ENCODE assay signal across 15 mouse cellular contexts in the genomic region with DNA sequence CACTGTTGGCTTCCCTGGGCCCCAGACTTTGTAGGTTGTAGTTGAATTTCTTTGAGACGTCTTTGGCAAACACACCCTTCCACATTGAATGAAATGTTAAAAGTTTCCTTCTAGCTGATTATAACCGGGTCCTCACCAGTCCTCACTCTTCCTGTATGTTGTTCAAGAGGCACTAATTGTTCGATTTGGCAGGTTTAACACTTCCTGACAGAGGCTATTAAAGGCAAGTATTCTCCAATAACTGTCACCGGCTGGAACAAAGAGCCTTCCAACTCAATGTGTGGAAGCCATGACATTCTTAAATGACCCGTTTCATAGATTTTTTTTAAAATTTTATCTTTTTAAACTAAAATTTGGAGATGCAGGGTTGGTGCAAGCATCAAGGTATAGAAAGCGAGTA.
"Had no signal": no experiment of that assay in that cellular context is flagged by ENCODE, and none has a peak within 500 bp of the region (broad histone marks: within the 10 kb centered on the region; RNA-seq: fewer than 3 reads in every experiment).

No protein-coding gene starts in this region.

- H3K9ac ChIP-seq: limb, embryonic 12.5 days; liver, embryonic 13.5 days; liver, postnatal 0 days; lung, embryonic 15.5 days; midbrain, embryonic 12.5 days; neural tube, embryonic 13.5 days had no signal

- H3K4me3 ChIP-seq: layer of hippocampus, adult 2 months; left cerebral cortex, adult 2 months; limb, embryonic 12.5 days; liver, embryonic 13.5 days; lung, embryonic 15.5 days; midbrain, embryonic 12.5 days; neural tube, embryonic 13.5 days had no signal

- ATAC-seq: liver, postnatal 0 days; midbrain, embryonic 16.5 days had no signal

- H3K27ac ChIP-seq: layer of hippocampus, adult 2 months; left cerebral cortex, adult 2 months; limb, embryonic 12.5 days; liver, embryonic 13.5 days; lung, embryonic 15.5 days; midbrain, embryonic 12.5 days; neural tube, embryonic 13.5 days had no signal

- H3K9me3 ChIP-seq: limb, embryonic 12.5 days; liver, embryonic 13.5 days; lung, embryonic 15.5 days; midbrain, embryonic 12.5 days; neural tube, embryonic 13.5 days had no signal

- DNase-seq: kidney, adult 8-10 months; kidney, postnatal 36 days; liver; liver, embryonic 13.5 days; liver, postnatal 0 days; right cerebral cortex, adult 18-20 months; right cerebral cortex, postnatal 25 days; thymus, postnatal 36 days had no signal

- H3K27me3 ChIP-seq: limb, embryonic 12.5 days; liver, embryonic 13.5 days; lung, embryonic 15.5 days; midbrain, embryonic 12.5 days; neural tube, embryonic 13.5 days had no signal

- H3K4me1 ChIP-seq: liver, embryonic 13.5 days; lung, embryonic 15.5 days had no signal

- H3K4me2 ChIP-seq: limb, embryonic 12.5 days; liver, embryonic 13.5 days; lung, embryonic 15.5 days; midbrain, embryonic 12.5 days; neural tube, embryonic 13.5 days had no signal

- H3K36me3 ChIP-seq: limb, embryonic 12.5 days; liver, embryonic 13.5 days; lung, embryonic 15.5 days; midbrain, embryonic 12.5 days; neural tube, embryonic 13.5 days had no signal
